Mouse (Mus musculus): ENCODE data around the gene Igfbp5. TPM values are rescaled to one million over a fixed set of nuclear protein-coding genes. Genes with fewer than 3 reads are reported as not detected.

The Igfbp5 gene
- total and polyA plus RNA-seq, 3 experiments = 0.03 TPM; not detected in 2

DNA sequence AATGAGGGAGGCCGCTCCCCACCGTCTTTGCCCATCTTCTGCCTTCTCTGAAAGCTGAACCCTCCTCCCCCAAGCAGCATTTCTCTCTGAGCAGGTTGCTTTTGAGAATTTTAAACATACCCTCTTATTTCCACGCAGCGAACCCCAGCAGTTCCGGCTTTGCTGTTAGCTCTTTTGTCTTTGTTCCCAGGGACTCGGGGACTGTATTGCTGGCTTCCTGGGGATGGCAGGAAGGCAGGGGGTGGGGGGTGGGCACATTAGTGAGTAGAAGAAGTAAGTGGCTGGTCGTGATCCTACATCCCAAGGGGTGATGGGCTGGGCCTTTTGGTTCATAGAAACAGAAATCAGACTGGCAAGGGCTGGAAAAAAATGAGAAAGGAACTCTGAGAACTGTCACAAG is 47.8 kb downstream of the Igfbp5 start:
- Histone ChIP-seq H3K4me1 (ENCODE audit: control insufficient read depth in 1 of 2, insufficient read depth in 2 of 2, low read length in 2 of 2) (no peaks in the 10 kb centered on the region), H3K36me3 (ENCODE audit: control insufficient read depth in 1 of 2, insufficient read depth in 2 of 2, low read length in 2 of 2) (no peaks in the 10 kb centered on the region), H3K27me3 (ENCODE audit: control insufficient read depth in 1 of 2, insufficient read depth in 2 of 2, low read length in 2 of 2) (no peaks in the 10 kb centered on the region; a peak in 1 of 4 replicates), H3K9me3 (replicated peaks; ENCODE audit: insufficient read depth, low read length) (no peaks in the 10 kb centered on the region), H3K9ac (ENCODE audit: control insufficient read depth, low read depth, low read length, poor library complexity, severe bottlenecking) (no peak overlapping the region), H3K4me3 (ENCODE audit: control insufficient read depth in 1 of 2, insufficient read depth in 1 of 2, low read depth in 2 of 2, low read length in 2 of 2) (no peak overlapping the region), H3K79me2 (ENCODE audit: control insufficient read depth, insufficient read depth, low read length, poor library complexity) (no peaks in the 10 kb centered on the region), H3K27ac (ENCODE audit: control insufficient read depth, low read depth, low read length) (no peak overlapping the region)
- TF ChIP-seq MYB (IDR thresholded peaks at IDR 0.05; ENCODE audit: low read depth, low read length) = no peak
- TF ChIP-seq JUND (IDR thresholded peaks at IDR 0.05; ENCODE audit: low read depth, low read length) = no peak
- no peak for TF ChIP-seq BHLHE40 (IDR thresholded peaks at IDR 0.05; ENCODE audit: borderline replicate concordance, low read depth, low read length)
- TF ChIP-seq TCF12 (IDR thresholded peaks at IDR 0.05; ENCODE audit: low read depth, low read length) = no peak
- TF ChIP-seq E2F4 (IDR thresholded peaks at IDR 0.05; ENCODE audit: borderline replicate concordance, low read depth, low read length) = no peak
- no peak for TF ChIP-seq SIN3A (IDR thresholded peaks at IDR 0.05; ENCODE audit: low read length)
- no peak for TF ChIP-seq MEF2A (IDR thresholded peaks at IDR 0.05; ENCODE audit: extremely low read depth, insufficient replicate concordance, low read depth, low read length, poor library complexity, severe bottlenecking)
- TF ChIP-seq GATA1 (IDR thresholded peaks at IDR 0.05; ENCODE audit: low read depth, low read length) = no peak
- no peak for TF ChIP-seq MYC (IDR thresholded peaks at IDR 0.05; ENCODE audit: low read depth, low read length)
- TF ChIP-seq POLR2AphosphoS5 (IDR thresholded peaks at IDR 0.05; ENCODE audit: borderline replicate concordance, low read depth, low read length) = no peak
- no peak for TF ChIP-seq ZMIZ1 (IDR thresholded peaks at IDR 0.05; ENCODE audit: low read depth, low read length)
- no peak for TF ChIP-seq CTCF (IDR thresholded peaks at IDR 0.05 in 2 of 3, conservative IDR thresholded peaks at IDR 0.05 in 1 of 3; ENCODE audit: control insufficient read depth in 1 of 3, insufficient read depth in 1 of 3, low read depth in 2 of 3, low read length in 3 of 3, poor library complexity in 1 of 3, severe bottlenecking in 1 of 3)
- no peak for TF ChIP-seq POLR2AphosphoS2 (IDR thresholded peaks at IDR 0.05; ENCODE audit: low read length)
- TF ChIP-seq GABPA (IDR thresholded peaks at IDR 0.05; ENCODE audit: low read depth, low read length) = no peak
- no peak for TF ChIP-seq SMC3 (IDR thresholded peaks at IDR 0.05; ENCODE audit: low read depth, low read length)
- TF ChIP-seq RCOR1 (IDR thresholded peaks at IDR 0.05; ENCODE audit: low read depth, low read length) = no peak
- TF ChIP-seq MAZ (IDR thresholded peaks at IDR 0.05; ENCODE audit: low read depth, low read length) = no peak
- no peak for DNase-seq (ENCODE audit: low read depth, low spot score)

- H3K9ac ChIP-seq (ENCODE audit: control insufficient read depth, low read depth, low read length, poor library complexity, severe bottlenecking) = no peak overlapping the region
- no peaks in the 10 kb centered on the region; a peak in 1 of 4 replicates for H3K27me3 ChIP-seq (ENCODE audit: control insufficient read depth in 1 of 2, insufficient read depth in 2 of 2, low read length in 2 of 2)
- H3K9me3 ChIP-seq (replicated peaks; ENCODE audit: insufficient read depth, low read length) = no peaks in the 10 kb centered on the region
- TF ChIP-seq RCOR1 (IDR thresholded peaks at IDR 0.05; ENCODE audit: low read depth, low read length) = no peak
- TF ChIP-seq ETS1 (IDR thresholded peaks at IDR 0.05; ENCODE audit: low read depth, low read length) = no peak
- TF ChIP-seq MXI1 (IDR thresholded peaks at IDR 0.05; ENCODE audit: low read depth, low read length) = no peak
- TF ChIP-seq MYB (IDR thresholded peaks at IDR 0.05; ENCODE audit: low read depth, low read length) = no peak
- TF ChIP-seq BHLHE40 (IDR thresholded peaks at IDR 0.05; ENCODE audit: borderline replicate concordance, low read depth, low read length) = no peak
- no peak for TF ChIP-seq MAX (IDR thresholded peaks at IDR 0.05; ENCODE audit: low read length)
- TF ChIP-seq USF2 (IDR thresholded peaks at IDR 0.05; ENCODE audit: borderline replicate concordance in 1 of 2, insufficient read depth in 1 of 2, low read depth in 1 of 2, low read length in 2 of 2) = no peak
- TF ChIP-seq GABPA (IDR thresholded peaks at IDR 0.05; ENCODE audit: low read depth, low read length) = no peak
- H3K27ac ChIP-seq (ENCODE audit: control insufficient read depth, low read depth, low read length) = no peak overlapping the region
- H3K4me1 ChIP-seq (ENCODE audit: control insufficient read depth in 1 of 2, insufficient read depth in 2 of 2, low read length in 2 of 2) = no peaks in the 10 kb centered on the region
- H3K4me3 ChIP-seq (ENCODE audit: control insufficient read depth in 1 of 2, insufficient read depth in 1 of 2, low read depth in 2 of 2, low read length in 2 of 2) = no peak overlapping the region
- no peaks in the 10 kb centered on the region for H3K79me2 ChIP-seq (ENCODE audit: control insufficient read depth, insufficient read depth, low read length, poor library complexity)
- DNase-seq (ENCODE audit: low read depth, low spot score) = no peak
- H3K36me3 ChIP-seq (ENCODE audit: control insufficient read depth in 1 of 2, insufficient read depth in 2 of 2, low read length in 2 of 2) = no peaks in the 10 kb centered on the region
Observed at GRCm38 (mm10) chr1:72826446-72826845, 48.2 kb downstream of the Igfbp5 start.
